Mouse (Mus musculus) Patski (cell line): ENCODE measurements around the gene Vmn2r77. TPM values are rescaled to one million over a fixed set of nuclear protein-coding genes. Genes with fewer than 3 reads are reported as not detected.
"Not testable (repeated sequence)": the region's sequence is repeated elsewhere in the genome, so short reads cannot be mapped to it uniquely, and the experiment has no call there.

Experiments used
- ATAC-seq: fragments of 100-300 bp; one replicate; pipeline ENCODE4 v1.8.0; 2021
- CTCF ChIA-PET: fragments of 350-600 bp; sonication (Branson Sonifier 250); formaldehyde crosslinking; loops from one replicate; lab custom pipeline; 2022; ENCODE audit warnings: inconsistent platforms; lab: Charles Lee
- POLR2A ChIA-PET: fragments of 350-600 bp; sonication (Branson Sonifier 250); formaldehyde crosslinking; loops from one replicate; lab custom pipeline; 2022; ENCODE audit warnings: antibody characterized with exemption, inconsistent platforms; lab: Charles Lee
- DNase-seq: peaks from one replicate; pipeline ENCODE4 v3.0.0-alpha.2; 2011; ENCODE audit warnings: low read depth, low spot score
- H3K27me3 ChIP-seq: fragments of 371-371 bp; one replicate; pipeline ENCODE4 v1.5.1; 2021
- CTCF ChIP-seq: fragments of 100-300 bp; IDR thresholded peaks from one replicate; pipeline ENCODE4 v1.5.1; 2021
- in situ Hi-C: fragments of 300-500 bp; cut with MboI; formaldehyde crosslinking; loops from 3 replicates; pipeline ENCODE4 v1.11.1; 2018; ENCODE audit warnings: low pct_unique_long_range_greater_than_20kb, mixed read lengths
- polyA plus RNA-seq: library from polyadenylated mRNA; unstranded; gene quantifications from one replicate; pipeline ENCODE4 v1.2.3, GENCODE M21; 2021

Vmn2r77 gene
- polyA plus RNA-seq: not detected

- H3K27me3 ChIP-seq: no peaks in the 10 kb centered on the region
- no peak for DNase-seq
- no peak for ATAC-seq
- ChIA-PET POLR2A (no interaction called here), CTCF (no interaction called here)
- in situ Hi-C loops: no loop called here
- no peak for TF ChIP-seq CTCF
Measured at GRCm38 (mm10) chr7:86794727-86795126, at the start of gene Vmn2r77. Vmn2r77 (plus strand) TSS chr7:86795027.

- no peak for TF ChIP-seq CTCF
- DNase-seq (no peak), ATAC-seq (no peak)
- ChIA-PET CTCF (no interaction called here), POLR2A (no interaction called here)
- H3K27me3 ChIP-seq: no peaks in the 10 kb centered on the region
- in situ Hi-C loops: no loop called here
Measured at GRCm38 (mm10) chr7:86760751-86761150, 34.1 kb upstream of the Vmn2r77 start.

- CTCF ChIA-PET: no interaction called here
- DNase-seq (no peak), ATAC-seq (no peak)
- H3K27me3 ChIP-seq: no peaks in the 10 kb centered on the region
- POLR2A ChIA-PET: no interaction called here
- in situ Hi-C loops: no loop called here
- no peak for TF ChIP-seq CTCF
Measured at GRCm38 (mm10) chr7:86764628-86765027, 30.2 kb upstream of the Vmn2r77 start.

GRCm38 (mm10) chr7:86771621-86772020, 23.2 kb upstream of the Vmn2r77 start:
- TF ChIP-seq CTCF: no peak
- ATAC-seq: no peak
- H3K27me3 ChIP-seq: no peaks in the 10 kb centered on the region
- in situ Hi-C loops: no loop called here
- ChIA-PET CTCF (no interaction called here), POLR2A (no interaction called here)
- DNase-seq: no peak

GRCm38 (mm10) chr7:86775617-86776325, 19.1 kb upstream of the Vmn2r77 start, which contains the start of gene Folh1:
Folh1 (minus strand) TSS chr7:86775943.
- ChIA-PET POLR2A (no interaction called here), CTCF (no interaction called here)
- TF ChIP-seq CTCF: no peak
- in situ Hi-C loops: no loop called here
- no peaks in the 10 kb centered on the region for H3K27me3 ChIP-seq
- ATAC-seq: no peak
- no peak for DNase-seq

- ATAC-seq, H3K27me3 ChIP-seq, DNase-seq, CTCF ChIA-PET, POLR2A ChIA-PET, in situ Hi-C loops: not testable (repeated sequence)
Measured at GRCm38 (mm10) chr7:86815241-86815640, 20.4 kb downstream of the Vmn2r77 start.

GRCm38 (mm10) chr7:86815716-86816115, 20.9 kb downstream of the Vmn2r77 start:
- in situ Hi-C loops, POLR2A ChIA-PET, ATAC-seq, DNase-seq, CTCF ChIA-PET, H3K27me3 ChIP-seq: not testable (repeated sequence)

- in situ Hi-C loops: no loop called here
- ATAC-seq: no peak
- H3K27me3 ChIP-seq: no peaks in the 10 kb centered on the region
- POLR2A ChIA-PET: no interaction called here
- no peak for TF ChIP-seq CTCF
- CTCF ChIA-PET: no interaction called here
- no peak for DNase-seq
Measured at GRCm38 (mm10) chr7:86816466-86816865, 21.6 kb downstream of the Vmn2r77 start.

Other genes starting within 250 kb of the Vmn2r77 start
- not detected for gene Olfr295, start 211.2 kb upstream of the Vmn2r77 start, polyA plus RNA-seq
- gene Olfr294, start 178.4 kb upstream of the Vmn2r77 start, polyA plus RNA-seq: not detected
- gene Olfr293, start 146.0 kb upstream of the Vmn2r77 start, polyA plus RNA-seq: not detected
- not detected for gene Olfr292, start 106.7 kb upstream of the Vmn2r77 start, polyA plus RNA-seq
- not detected for gene Folh1, start 19.1 kb upstream of the Vmn2r77 start, polyA plus RNA-seq
- not detected for gene Vmn2r78, start 120.1 kb downstream of the Vmn2r77 start, polyA plus RNA-seq
- gene Vmn2r79, start 201.1 kb downstream of the Vmn2r77 start, polyA plus RNA-seq: under 0.01 TPM